Comparison of ENCODE assay signal across 9 mouse cellular contexts in the genomic region with DNA sequence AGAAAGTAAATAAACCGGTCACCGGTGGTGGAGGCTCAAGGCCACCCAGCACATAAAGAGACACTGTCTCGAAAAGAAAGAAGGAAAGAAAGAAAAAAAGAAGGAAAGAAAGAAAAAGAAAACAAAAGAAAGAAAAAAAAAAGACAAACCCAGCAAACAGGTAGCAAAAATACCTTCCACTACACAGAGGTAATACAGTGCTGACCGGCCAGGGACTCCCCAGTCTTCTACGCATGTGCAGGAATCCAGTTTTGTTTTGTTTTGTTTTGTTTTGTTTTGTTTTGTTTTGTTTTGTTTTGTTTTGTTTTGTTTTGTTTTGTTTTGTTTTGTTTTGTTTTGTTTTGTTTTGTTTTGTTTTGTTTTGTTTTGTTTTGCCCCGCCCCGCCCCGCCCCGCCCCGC. TPM values are rescaled to one million over a fixed set of nuclear protein-coding genes. Genes with fewer than 3 reads are reported as not detected.
A peak's percentile ranks its signal among the peaks of the same experiment; 100 is the strongest.
DNase-seq lines count a peak whose midpoint lies in the region; ATAC-seq and TF ChIP-seq lines count a peak whose summit lies in the region.
"Not testable (repeated sequence)": the region's sequence is repeated elsewhere in the genome, so short reads cannot be mapped to it uniquely, and the experiment has no call there.
"Had no signal": no experiment of that assay in that cellular context is flagged by ENCODE, and none has a peak within 500 bp of the region (broad histone marks: within the 10 kb centered on the region; RNA-seq: fewer than 3 reads in every experiment).

No protein-coding gene starts in this region.

- WGBS in cerebellum, adult 2 months: 21% methylated on average over 10 of the region's 10 CpGs
- 69% methylated on average over 5 of the region's 10 CpGs for WGBS in forebrain, embryonic 13.5 days
- 45% methylated on average over 7 of the region's 10 CpGs for WGBS in heart, embryonic 15.5 days
- WGBS in intestine, embryonic 16.5 days: 28% methylated on average over 10 of the region's 10 CpGs
- WGBS in limb, embryonic 13.5 days: 35% methylated on average over 10 of the region's 10 CpGs
- WGBS in lung, embryonic 16.5 days: 66% methylated on average over 5 of the region's 10 CpGs
- WGBS in neural tube, embryonic 12.5 days: 36% methylated on average over 10 of the region's 10 CpGs

- DNase-seq in 416B (ENCODE audit: low read depth): peak; percentile 57
- not testable (repeated sequence) for DNase-seq in cerebellum, adult 2 months

- peaks cover 29% of the 10 kb centered on the region for H3K36me3 ChIP-seq in forebrain, embryonic 13.5 days (ENCODE audit: poor library complexity, severe bottlenecking)
- peaks cover 19% of the 10 kb centered on the region for H3K36me3 ChIP-seq in heart, embryonic 15.5 days
- peaks cover 12% of the 10 kb centered on the region; the same call in 1 of the 2 replicates for H3K36me3 ChIP-seq in intestine, embryonic 16.5 days (ENCODE audit: control insufficient read depth, insufficient read depth, low read length)
- peaks cover 28% of the 10 kb centered on the region for H3K36me3 ChIP-seq in limb, embryonic 13.5 days
- H3K36me3 ChIP-seq in lung, embryonic 16.5 days (ENCODE audit: control insufficient read depth, insufficient read depth, low read length): not testable (repeated sequence)
- H3K36me3 ChIP-seq in neural tube, embryonic 12.5 days: peaks cover 27% of the 10 kb centered on the region

- not testable (repeated sequence) for H3K9ac ChIP-seq in forebrain, embryonic 13.5 days; heart, embryonic 15.5 days; intestine, embryonic 16.5 days (ENCODE audit: low read depth, low read length); limb, embryonic 13.5 days; lung, embryonic 16.5 days (ENCODE audit: low read length); neural tube, embryonic 12.5 days

- H3K9me3 ChIP-seq in forebrain, embryonic 13.5 days (replicated peaks); heart, embryonic 15.5 days (replicated peaks); intestine, embryonic 16.5 days (ENCODE audit: control insufficient read depth, low read length); limb, embryonic 13.5 days; lung, embryonic 16.5 days (ENCODE audit: control insufficient read depth, low read length); neural tube, embryonic 12.5 days: not testable (repeated sequence)

- ATAC-seq in forebrain, embryonic 13.5 days: peak; percentile 48; the same call in 1 of the 2 replicates
- ATAC-seq in heart, embryonic 15.5 days (replicated peaks; ENCODE audit: insufficient number of reproducible peaks, insufficient read depth, low FRiP score, low read depth); limb, embryonic 13.5 days (ENCODE audit: low FRiP score, low read depth); lung, embryonic 16.5 days (ENCODE audit: low read depth); neural tube, embryonic 12.5 days (ENCODE audit: low FRiP score, low read depth): not testable (repeated sequence)
- ATAC-seq in intestine, embryonic 16.5 days: peak; percentile 38; the same call in 1 of the 2 replicates

- TF ChIP-seq CTCF in cerebellum, adult 2 months (IDR thresholded peaks at IDR 0.05; ENCODE audit: borderline replicate concordance, insufficient read depth, low read depth, low read length): not testable (repeated sequence)

- not testable (repeated sequence) for TF ChIP-seq POLR2A in cerebellum, adult 2 months (IDR thresholded peaks at IDR 0.05; ENCODE audit: borderline replicate concordance, insufficient read depth, low read length)

- H3K27me3 ChIP-seq in cerebellum, adult 2 months (ENCODE audit: control insufficient read depth, insufficient read depth, low read length); forebrain, embryonic 13.5 days; heart, embryonic 15.5 days; intestine, embryonic 16.5 days (replicated peaks; ENCODE audit: control insufficient read depth, insufficient read depth, low read length); limb, embryonic 13.5 days; lung, embryonic 16.5 days (ENCODE audit: control insufficient read depth, insufficient read depth, low read depth, low read length); neural tube, embryonic 12.5 days (replicated peaks): not testable (repeated sequence)

- not testable (repeated sequence) for H3K27ac ChIP-seq in cerebellum, adult 2 months (ENCODE audit: insufficient read depth, low read length); forebrain, embryonic 13.5 days; heart, embryonic 15.5 days; intestine, embryonic 16.5 days (ENCODE audit: low read length); limb, embryonic 13.5 days; lung, embryonic 16.5 days (ENCODE audit: low read length); neural tube, embryonic 12.5 days

- peak overlapping the region; percentile 19 for H3K4me3 ChIP-seq in cerebellum, adult 2 months (replicated peaks; ENCODE audit: insufficient read depth, low read depth, low read length)
- H3K4me3 ChIP-seq in forebrain, embryonic 13.5 days: peak overlapping the region; percentile 97
- H3K4me3 ChIP-seq in heart, embryonic 15.5 days: peak overlapping the region; percentile 93
- H3K4me3 ChIP-seq in intestine, embryonic 16.5 days (ENCODE audit: low read length): peak overlapping the region; percentile 98
- peak overlapping the region; percentile 100 for H3K4me3 ChIP-seq in limb, embryonic 13.5 days
- peak overlapping the region; percentile 83 for H3K4me3 ChIP-seq in lung, embryonic 16.5 days (ENCODE audit: low read length)
- H3K4me3 ChIP-seq in neural tube, embryonic 12.5 days: peak overlapping the region; percentile 93; the same call in 1 of the 2 replicates

- H3K4me2 ChIP-seq in forebrain, embryonic 13.5 days: peak overlapping the region; percentile 93
- peak overlapping the region; percentile 78 for H3K4me2 ChIP-seq in heart, embryonic 15.5 days
- 0 out of 2 replicates have a peak overlapping the region, but pooled peaks have one; percentile 71 for H3K4me2 ChIP-seq in intestine, embryonic 16.5 days (ENCODE audit: low read depth, low read length)
- H3K4me2 ChIP-seq in limb, embryonic 13.5 days (replicated peaks): peak overlapping the region; percentile 93
- peak overlapping the region; percentile 53 for H3K4me2 ChIP-seq in lung, embryonic 16.5 days (ENCODE audit: low read depth, low read length)
- H3K4me2 ChIP-seq in neural tube, embryonic 12.5 days (replicated peaks): peak overlapping the region; percentile 86

- not testable (repeated sequence) for H3K4me1 ChIP-seq in cerebellum, adult 2 months (ENCODE audit: control insufficient read depth, insufficient read depth, low read length); neural tube, embryonic 12.5 days
- H3K4me1 ChIP-seq in forebrain, embryonic 13.5 days: peaks cover 15% of the 10 kb centered on the region
- peaks cover 16% of the 10 kb centered on the region for H3K4me1 ChIP-seq in heart, embryonic 15.5 days (replicated peaks)
- peaks cover 12% of the 10 kb centered on the region; the same call in 1 of the 2 replicates for H3K4me1 ChIP-seq in intestine, embryonic 16.5 days (ENCODE audit: control insufficient read depth, insufficient read depth, low read length)
- H3K4me1 ChIP-seq in limb, embryonic 13.5 days: peaks cover 18% of the 10 kb centered on the region
- peaks cover 16% of the 10 kb centered on the region for H3K4me1 ChIP-seq in lung, embryonic 16.5 days (replicated peaks; ENCODE audit: control insufficient read depth, insufficient read depth, low read length)

RNA-seq across cellular contexts. Expression of a gene that starts 0.5 kb away (rescaled TPM):
- polyA plus RNA-seq in cerebellum, adult 2 months (2012; rRNA removed): 56.2 and 57.4 TPM in 2 replicates
- 80.2 and 94.8 TPM in 2 replicates for polyA plus RNA-seq in forebrain, embryonic 13.5 days (2015; fragmentation: Nextera tagmentation; extraction: Ambion mirVana)
- 56.7 and 66.6 TPM in 2 replicates for polyA plus RNA-seq in heart, embryonic 15.5 days (2015; fragmentation: Nextera tagmentation; extraction: Ambion mirVana)
- 86.2 and 96.6 TPM in 2 replicates for polyA plus RNA-seq in intestine, embryonic 16.5 days (2015; fragmentation: Nextera tagmentation; extraction: Ambion mirVana)
- 105 and 106 TPM in 2 replicates for polyA plus RNA-seq in limb, embryonic 13.5 days (2015; fragmentation: Nextera tagmentation; extraction: Ambion mirVana)
- 76.7 and 83.0 TPM in 2 replicates for polyA plus RNA-seq in lung, embryonic 16.5 days (2015; fragmentation: Nextera tagmentation; extraction: Ambion mirVana)
- polyA plus RNA-seq in neural tube, embryonic 12.5 days (2016; fragmentation: Nextera tagmentation; extraction: Ambion mirVana): 84.5 and 98.3 TPM in 2 replicates

RNA-seq across cellular contexts. Expression of a gene that starts 11.1 kb away (rescaled TPM):
- polyA plus RNA-seq in cerebellum, adult 2 months (2012; rRNA removed): 5.5 and 5.9 TPM in 2 replicates
- 0.38 and 0.57 TPM in 2 replicates for polyA plus RNA-seq in forebrain, embryonic 13.5 days (2015; fragmentation: Nextera tagmentation; extraction: Ambion mirVana)
- 0.24 and 0.28 TPM in 2 replicates for polyA plus RNA-seq in heart, embryonic 15.5 days (2015; fragmentation: Nextera tagmentation; extraction: Ambion mirVana)
- polyA plus RNA-seq in intestine, embryonic 16.5 days (2015; fragmentation: Nextera tagmentation; extraction: Ambion mirVana): 0.15 and 0.16 TPM in 2 replicates
- 0.41 and 0.73 TPM in 2 replicates for polyA plus RNA-seq in limb, embryonic 13.5 days (2015; fragmentation: Nextera tagmentation; extraction: Ambion mirVana)
- 0.25 and 0.75 TPM in 2 replicates for polyA plus RNA-seq in lung, embryonic 16.5 days (2015; fragmentation: Nextera tagmentation; extraction: Ambion mirVana)
- 0.24 and 0.40 TPM in 2 replicates for polyA plus RNA-seq in neural tube, embryonic 12.5 days (2016; fragmentation: Nextera tagmentation; extraction: Ambion mirVana)
- polyA plus RNA-seq: urinary bladder, adult 2 months had no signal

RNA-seq across cellular contexts. Expression of a gene that starts 24.7 kb away (rescaled TPM):
- polyA plus RNA-seq in cerebellum, adult 2 months (2012; rRNA removed): 191 and 204 TPM in 2 replicates
- 11.2 and 12.0 TPM in 2 replicates for polyA plus RNA-seq in forebrain, embryonic 13.5 days (2015; fragmentation: Nextera tagmentation; extraction: Ambion mirVana)
- 16.2 and 19.6 TPM in 2 replicates for polyA plus RNA-seq in heart, embryonic 15.5 days (2015; fragmentation: Nextera tagmentation; extraction: Ambion mirVana)
- polyA plus RNA-seq in intestine, embryonic 16.5 days (2015; fragmentation: Nextera tagmentation; extraction: Ambion mirVana): 7.0 and 9.7 TPM in 2 replicates
- polyA plus RNA-seq in limb, embryonic 13.5 days (2015; fragmentation: Nextera tagmentation; extraction: Ambion mirVana): 16.0 and 19.5 TPM in 2 replicates
- polyA plus RNA-seq in lung, embryonic 16.5 days (2015; fragmentation: Nextera tagmentation; extraction: Ambion mirVana): 7.3 and 9.0 TPM in 2 replicates
- 26.3 and 27.7 TPM in 2 replicates for polyA plus RNA-seq in neural tube, embryonic 12.5 days (2016; fragmentation: Nextera tagmentation; extraction: Ambion mirVana)

RNA-seq across cellular contexts. Expression of a gene that starts 29.0 kb away (rescaled TPM):
- polyA plus RNA-seq in cerebellum, adult 2 months (2012; rRNA removed): 8.2 and 9.3 TPM in 2 replicates
- polyA plus RNA-seq in forebrain, embryonic 13.5 days (2015; fragmentation: Nextera tagmentation; extraction: Ambion mirVana): 30.0 and 32.2 TPM in 2 replicates
- polyA plus RNA-seq in heart, embryonic 15.5 days (2015; fragmentation: Nextera tagmentation; extraction: Ambion mirVana): 208 and 243 TPM in 2 replicates
- polyA plus RNA-seq in intestine, embryonic 16.5 days (2015; fragmentation: Nextera tagmentation; extraction: Ambion mirVana): 226 and 245 TPM in 2 replicates
- 287 and 299 TPM in 2 replicates for polyA plus RNA-seq in limb, embryonic 13.5 days (2015; fragmentation: Nextera tagmentation; extraction: Ambion mirVana)
- polyA plus RNA-seq in lung, embryonic 16.5 days (2015; fragmentation: Nextera tagmentation; extraction: Ambion mirVana): 401 and 405 TPM in 2 replicates
- 106 and 107 TPM in 2 replicates for polyA plus RNA-seq in neural tube, embryonic 12.5 days (2016; fragmentation: Nextera tagmentation; extraction: Ambion mirVana)

RNA-seq across cellular contexts. Expression of a gene that starts 32.6 kb away (rescaled TPM):
- polyA plus RNA-seq in cerebellum, adult 2 months (2012; rRNA removed): 4.7 TPM in 2 replicates
- polyA plus RNA-seq in forebrain, embryonic 13.5 days (2015; fragmentation: Nextera tagmentation; extraction: Ambion mirVana): 2.5 and 3.6 TPM in 2 replicates
- 2.1 and 3.7 TPM in 2 replicates for polyA plus RNA-seq in heart, embryonic 15.5 days (2015; fragmentation: Nextera tagmentation; extraction: Ambion mirVana)
- 19.4 and 22.1 TPM in 2 replicates for polyA plus RNA-seq in intestine, embryonic 16.5 days (2015; fragmentation: Nextera tagmentation; extraction: Ambion mirVana)
- 5.5 and 6.2 TPM in 2 replicates for polyA plus RNA-seq in limb, embryonic 13.5 days (2015; fragmentation: Nextera tagmentation; extraction: Ambion mirVana)
- polyA plus RNA-seq in lung, embryonic 16.5 days (2015; fragmentation: Nextera tagmentation; extraction: Ambion mirVana): 4.1 and 4.8 TPM in 2 replicates
- polyA plus RNA-seq in neural tube, embryonic 12.5 days (2016; fragmentation: Nextera tagmentation; extraction: Ambion mirVana): 4.9 and 7.7 TPM in 2 replicates

Comparison
In these comparisons a context has a peak if more than half of its experiments do, and no peak if none do; other contexts are left out.
1. H3K4me3 ChIP-seq: peak in every context shown above with its lines; median percentile 100 in limb, embryonic 13.5 days; 98 in intestine, embryonic 16.5 days; 97 in forebrain, embryonic 13.5 days; 93 in heart, embryonic 15.5 days; 93 in neural tube, embryonic 12.5 days; 83 in lung, embryonic 16.5 days; 19 in cerebellum, adult 2 months.